Mouse (Mus musculus): ENCODE data around the gene Suds3. TPM values are rescaled to one million over a fixed set of nuclear protein-coding genes. Genes with fewer than 3 reads are reported as not detected.

Suds3 gene
- polyA plus RNA-seq, 1 experiment from 2014 or later: 66.0 TPM

GRCm38 (mm10) chr5:117114581-117115192 is 1.2 kb downstream of the Suds3 start:
- DNase-seq (ENCODE audit: low spot score): peak; percentile 35

GRCm38 (mm10) chr5:117113330-117113729 is 2.6 kb downstream of the Suds3 start:
- no peak for DNase-seq (ENCODE audit: low spot score)

- DNase-seq (ENCODE audit: low spot score): peak; percentile 59
Observed at GRCm38 (mm10) chr5:117111774-117112112, 4.2 kb downstream of the Suds3 start.

- DNase-seq (ENCODE audit: low spot score): no peak
Observed at GRCm38 (mm10) chr5:117111064-117111773, 4.7 kb downstream of the Suds3 start.

- peak; percentile 29 for DNase-seq (ENCODE audit: low spot score)
Observed at GRCm38 (mm10) chr5:117109522-117109921, 6.4 kb downstream of the Suds3 start.

- DNase-seq (ENCODE audit: low spot score): no peak
Observed at GRCm38 (mm10) chr5:117108731-117109130, 7.2 kb downstream of the Suds3 start.

- DNase-seq (ENCODE audit: low spot score): no peak
Observed at GRCm38 (mm10) chr5:117108292-117108691, 7.6 kb downstream of the Suds3 start.

- DNase-seq (ENCODE audit: low spot score): no peak
Observed at GRCm38 (mm10) chr5:117105761-117106160, 10.2 kb downstream of the Suds3 start.

- DNase-seq (ENCODE audit: low spot score): no peak
Observed at GRCm38 (mm10) chr5:117104329-117104728, 11.6 kb downstream of the Suds3 start.

GRCm38 (mm10) chr5:117103194-117103929 is 12.6 kb downstream of the Suds3 start:
- DNase-seq (ENCODE audit: low spot score): no peak

GRCm38 (mm10) chr5:117099742-117100141 is 16.2 kb downstream of the Suds3 start:
- DNase-seq (ENCODE audit: low spot score): no peak

GRCm38 (mm10) chr5:117099008-117099407 is 16.9 kb downstream of the Suds3 start:
- no peak for DNase-seq (ENCODE audit: low spot score)

- DNase-seq (ENCODE audit: low spot score): peak; percentile 60
Observed at GRCm38 (mm10) chr5:117096716-117097115, 19.2 kb downstream of the Suds3 start.

GRCm38 (mm10) chr5:117094431-117094830 is 21.5 kb downstream of the Suds3 start:
- DNase-seq (ENCODE audit: low spot score): no peak

- peak; percentile 33 for DNase-seq (ENCODE audit: low spot score)
Observed at GRCm38 (mm10) chr5:117089786-117090185, 26.1 kb downstream of the Suds3 start.

- DNase-seq (ENCODE audit: low spot score): no peak
Observed at GRCm38 (mm10) chr5:117089147-117089546, 26.8 kb downstream of the Suds3 start.

- DNase-seq (ENCODE audit: low spot score): no peak
Observed at GRCm38 (mm10) chr5:117087718-117088117, 28.2 kb downstream of the Suds3 start.

- DNase-seq (ENCODE audit: low spot score): peak; percentile 40
Observed at GRCm38 (mm10) chr5:117069498-117069894, 46.4 kb downstream of the Suds3 start.

GRCm38 (mm10) chr5:117068808-117069497 is 47.0 kb downstream of the Suds3 start:
- peak; percentile 14 for DNase-seq (ENCODE audit: low spot score)

- DNase-seq (ENCODE audit: low spot score): peak; percentile 25
Observed at GRCm38 (mm10) chr5:117068181-117068580, 47.7 kb downstream of the Suds3 start.

GRCm38 (mm10) chr5:117061251-117061650 is 54.7 kb downstream of the Suds3 start:
- DNase-seq (ENCODE audit: low spot score): no peak
